Mouse (Mus musculus): ENCODE results near the gene Pik3r5.

Pik3r5 gene

DNA sequence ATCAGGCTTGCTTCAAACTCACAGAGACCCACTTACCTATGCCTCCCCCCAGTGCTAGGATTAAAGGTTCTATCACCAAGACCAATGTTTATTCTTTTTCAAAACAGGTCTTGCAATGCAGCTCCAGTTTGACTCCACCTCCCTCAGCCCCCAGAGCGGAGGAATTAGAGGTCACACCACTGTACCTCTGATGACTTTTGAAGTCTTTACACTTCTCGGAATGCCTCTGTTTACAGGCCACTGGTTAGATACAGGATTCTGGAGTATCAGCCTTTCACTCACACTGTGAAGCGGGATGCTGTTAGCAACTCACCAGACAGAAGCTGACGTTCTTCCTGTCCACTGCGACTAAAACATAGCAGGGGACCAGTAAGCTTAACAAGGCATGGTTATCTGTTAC lies 30.5 kb upstream of the Pik3r5 start:
- no peak for DNase-seq

DNA sequence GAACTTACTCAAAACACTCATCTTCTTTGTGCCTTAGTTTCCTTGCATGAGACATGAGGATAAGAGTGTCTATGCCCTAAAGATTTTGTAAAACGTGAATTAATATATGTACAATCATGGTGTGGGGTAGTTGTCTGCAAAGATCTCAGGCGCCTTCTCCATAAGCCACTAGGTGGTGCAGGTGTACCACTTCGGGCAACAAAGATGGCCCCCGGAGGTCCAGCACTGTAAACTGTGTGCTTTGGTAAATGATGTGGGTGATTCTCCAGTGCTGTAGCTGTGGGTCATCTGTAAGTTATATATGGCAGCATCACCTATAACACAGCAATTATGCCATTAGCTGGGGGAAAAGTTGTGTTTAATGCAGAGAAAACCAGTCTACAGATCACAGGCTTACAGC lies 27.7 kb upstream of the Pik3r5 start:
- no peak for DNase-seq

DNA sequence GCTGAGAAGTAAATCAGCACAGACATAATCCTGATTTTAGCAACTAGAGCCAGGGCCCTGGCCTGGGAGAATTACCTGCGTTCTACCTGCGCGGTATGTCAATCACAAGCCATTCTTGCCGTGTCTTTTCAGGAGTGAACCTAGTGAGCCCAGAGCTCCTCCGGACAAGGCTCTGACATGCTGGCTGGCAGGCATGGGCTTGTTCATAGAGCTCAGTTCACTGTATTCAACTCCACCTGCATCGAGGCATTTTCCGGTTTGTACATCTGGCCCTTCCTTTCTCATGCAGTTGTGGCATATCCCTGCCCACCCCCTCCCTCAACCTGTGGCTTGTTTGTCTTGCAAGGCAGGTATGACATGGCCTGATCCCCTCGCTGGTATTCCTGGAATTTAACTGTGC lies 26.3 kb upstream of the Pik3r5 start:
- DNase-seq = no peak

DNA sequence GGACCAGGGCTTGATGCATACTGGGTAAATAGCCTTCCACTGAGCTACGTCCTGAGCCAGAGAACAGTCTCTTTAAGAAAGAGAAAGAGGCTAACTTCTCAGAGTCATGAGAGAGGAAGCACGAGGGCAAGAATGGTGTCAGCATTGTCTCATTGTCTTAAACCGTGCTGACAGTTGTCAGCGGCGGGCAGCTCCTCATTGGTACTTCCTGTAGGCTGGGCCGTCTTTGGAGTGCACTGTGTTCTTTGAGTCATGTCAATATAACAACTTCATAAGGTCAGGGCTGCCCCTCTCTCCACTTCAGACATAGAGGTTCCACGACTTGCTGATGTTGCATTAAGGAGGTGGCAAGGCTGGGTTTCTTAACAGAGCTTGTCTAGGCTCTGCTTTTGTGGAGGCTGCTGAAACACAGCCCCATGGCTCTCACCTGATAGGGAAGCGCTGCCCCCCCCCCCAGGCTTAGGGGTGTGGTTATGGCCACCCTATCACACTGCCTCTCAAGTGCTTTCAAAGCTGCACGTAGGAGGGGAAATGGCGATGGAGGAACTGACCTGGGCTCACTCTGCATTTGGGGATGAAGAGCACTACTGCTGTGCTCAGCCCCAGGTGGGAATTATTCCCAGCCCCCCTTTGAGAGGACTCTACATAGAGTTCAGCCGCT lies 24.5 kb upstream of the Pik3r5 start:
- DNase-seq = no peak

DNA sequence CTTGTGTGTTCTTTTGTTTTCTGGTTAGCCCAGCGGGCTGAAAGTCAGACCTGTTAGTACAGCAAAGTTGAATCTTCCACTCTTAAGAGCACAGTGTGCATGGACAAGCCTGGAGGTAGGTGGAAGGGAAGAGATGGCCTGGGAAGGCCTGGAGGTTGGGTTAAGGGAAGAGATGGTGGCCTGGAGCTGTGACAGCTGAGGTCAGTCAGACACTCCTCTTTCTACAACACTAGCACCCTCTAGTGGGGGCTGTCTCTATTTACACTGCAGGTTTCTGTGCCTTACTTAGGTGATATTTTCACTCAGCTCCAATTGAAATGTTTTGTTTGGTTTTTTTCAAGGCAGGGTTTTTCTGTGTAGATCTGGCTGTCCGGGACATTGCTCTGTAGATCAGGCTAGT lies 23.8 kb upstream of the Pik3r5 start:
- peak; percentile 88 for DNase-seq

DNA sequence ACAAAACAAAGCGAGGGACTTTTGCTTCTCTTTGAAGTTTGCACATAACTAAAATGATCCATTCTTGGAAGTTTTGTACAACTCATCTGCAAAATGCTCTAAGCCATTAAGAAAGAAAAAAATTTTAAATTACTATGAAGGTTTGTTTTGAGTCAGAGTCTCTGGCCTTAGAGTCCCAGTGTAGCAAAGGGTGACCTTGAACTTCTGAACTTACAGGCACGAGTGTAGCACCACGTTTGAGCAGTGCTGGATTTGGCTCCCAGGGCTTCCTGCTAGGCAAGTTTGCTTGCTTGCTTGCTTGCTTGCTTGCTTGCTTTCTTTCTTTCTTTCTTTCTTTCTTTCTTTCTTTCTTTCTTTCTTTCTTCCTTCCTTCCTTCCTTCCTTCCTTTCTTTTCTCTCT lies 14.9 kb upstream of the Pik3r5 start:
- DNase-seq = no peak

DNA sequence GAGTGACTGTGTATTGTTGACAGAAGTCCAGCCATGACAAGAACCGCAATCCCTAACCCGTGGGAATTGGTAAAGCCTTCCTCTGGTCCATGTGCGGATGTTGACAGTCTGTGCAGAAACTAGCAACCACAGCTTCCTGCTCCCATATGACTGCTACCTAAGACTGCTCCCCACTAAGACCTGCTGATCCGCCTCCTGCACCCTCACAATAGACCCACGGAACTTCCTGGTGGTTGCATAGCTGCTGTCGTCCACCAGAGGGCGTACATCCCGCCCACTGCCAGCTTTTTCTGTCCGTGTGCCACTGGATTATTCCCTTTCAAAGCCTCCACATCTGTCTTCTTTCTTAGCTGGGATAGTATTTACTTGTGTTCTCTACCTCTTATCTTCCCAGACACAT lies 14.1 kb upstream of the Pik3r5 start:
- peak; percentile 52 for DNase-seq

DNA sequence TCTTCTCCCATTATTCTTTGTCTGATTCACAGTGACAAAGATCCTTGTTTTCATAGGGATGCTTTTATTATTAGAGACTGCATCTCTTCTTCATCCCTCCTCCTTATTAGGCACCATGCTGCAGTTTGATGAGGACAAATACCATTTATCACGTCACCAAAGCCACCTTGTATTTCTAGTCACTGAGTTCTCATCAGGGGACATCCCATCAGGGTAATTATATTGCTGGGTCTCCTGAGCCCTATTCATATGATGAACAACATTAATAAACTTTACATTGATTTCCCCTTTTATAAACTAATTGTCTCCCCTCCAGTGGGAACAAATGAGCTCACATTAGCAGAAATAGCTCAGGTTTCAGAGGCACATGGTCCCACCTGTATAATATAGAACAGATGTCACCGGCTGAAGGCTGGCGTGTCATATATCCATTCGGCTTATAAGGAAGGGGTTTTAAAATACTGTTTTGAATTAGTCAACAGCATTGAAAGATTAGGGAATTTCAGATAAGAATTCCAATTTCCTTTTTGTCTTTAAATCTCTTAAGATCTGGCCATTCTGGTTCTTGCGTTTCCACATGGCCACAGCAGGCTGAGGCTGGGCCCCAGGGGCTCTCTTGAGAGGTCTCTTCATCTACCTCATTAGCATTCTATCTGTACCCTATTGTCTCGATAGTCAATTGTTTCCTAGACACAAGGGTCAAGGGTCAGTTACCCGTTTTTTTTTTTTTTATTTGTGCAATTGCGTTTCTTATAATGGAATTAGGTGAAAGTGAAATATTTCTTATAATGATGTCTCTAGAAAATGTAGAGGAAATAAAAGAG lies 6.2 kb upstream of the Pik3r5 start:
- no peak for DNase-seq

DNA sequence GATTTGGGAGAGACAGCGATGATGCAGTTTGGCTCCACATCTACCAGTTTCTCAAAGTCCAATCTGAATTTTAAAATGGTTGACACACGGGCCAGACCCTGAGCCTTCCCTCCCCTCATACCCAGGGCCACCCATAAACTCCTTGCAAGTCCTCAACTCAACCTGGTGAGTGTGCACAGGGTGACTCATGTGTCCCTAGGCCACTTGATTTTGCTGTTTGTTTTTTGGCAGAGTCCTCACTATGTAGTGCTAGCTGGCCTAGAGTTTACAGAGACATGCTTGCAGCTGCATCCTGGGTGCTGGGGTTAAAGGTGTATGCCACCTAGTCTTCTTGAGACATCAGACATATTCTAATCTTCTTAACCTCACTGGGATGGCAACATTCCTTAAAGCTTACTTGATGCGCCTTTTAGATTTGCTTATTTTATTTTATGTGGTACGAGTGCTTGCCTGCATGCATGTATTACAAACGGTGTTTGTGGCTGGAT lies 4.8 kb upstream of the Pik3r5 start:
- DNase-seq = no peak

DNA sequence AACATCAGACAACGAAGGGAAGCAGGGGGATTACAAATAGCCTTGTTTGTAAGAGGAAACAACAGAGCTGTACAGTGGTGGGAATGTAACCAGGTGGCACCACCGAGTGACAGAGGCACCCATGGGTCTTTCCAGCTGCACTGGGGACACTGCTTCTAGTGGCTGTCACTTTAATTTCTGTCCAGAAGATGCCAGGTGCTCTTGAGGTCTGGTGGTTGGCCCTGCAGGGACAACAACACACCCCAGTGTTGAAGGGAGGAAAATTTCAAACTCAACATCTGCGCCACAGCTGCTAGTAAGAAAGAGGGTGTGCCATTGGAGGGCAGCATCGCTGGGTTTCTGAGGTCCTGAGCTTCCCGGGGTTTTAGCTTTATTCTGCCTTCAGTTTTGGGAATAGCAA lies 1.3 kb upstream of the Pik3r5 start:
- DNase-seq = no peak

DNA sequence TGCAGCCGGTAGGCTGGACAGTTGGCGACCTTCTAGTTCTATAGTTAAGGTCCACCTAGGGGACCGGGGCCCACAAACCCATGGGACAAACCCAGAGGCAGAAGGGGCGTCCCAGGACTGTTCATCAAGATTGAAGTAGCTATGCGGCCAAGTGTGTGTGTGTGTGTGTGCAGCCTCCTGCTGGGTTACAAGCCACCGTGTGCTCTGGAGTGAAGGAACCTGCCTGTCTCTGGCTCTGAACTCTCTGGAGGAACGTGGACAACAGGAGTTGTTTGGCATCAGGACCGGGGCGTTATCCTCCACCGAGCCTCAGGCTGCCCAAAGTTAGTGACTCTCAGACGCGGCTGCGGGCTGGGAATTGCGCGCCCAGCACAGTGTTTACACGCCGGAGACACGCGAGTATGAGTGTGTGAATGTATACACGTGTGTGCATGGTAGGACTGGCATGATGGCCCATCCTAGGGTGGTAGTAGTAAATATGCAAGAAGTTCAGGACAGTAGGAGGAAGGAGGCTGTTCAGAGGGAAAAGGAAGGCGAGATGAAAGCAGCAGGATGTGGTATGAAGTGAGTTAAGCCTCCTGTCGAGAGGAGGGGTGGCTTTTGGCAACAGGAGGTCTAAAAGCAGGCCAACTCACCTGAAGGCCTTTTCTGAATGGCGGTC lies 570 bp downstream of the Pik3r5 start:
- no peak for DNase-seq

DNA sequence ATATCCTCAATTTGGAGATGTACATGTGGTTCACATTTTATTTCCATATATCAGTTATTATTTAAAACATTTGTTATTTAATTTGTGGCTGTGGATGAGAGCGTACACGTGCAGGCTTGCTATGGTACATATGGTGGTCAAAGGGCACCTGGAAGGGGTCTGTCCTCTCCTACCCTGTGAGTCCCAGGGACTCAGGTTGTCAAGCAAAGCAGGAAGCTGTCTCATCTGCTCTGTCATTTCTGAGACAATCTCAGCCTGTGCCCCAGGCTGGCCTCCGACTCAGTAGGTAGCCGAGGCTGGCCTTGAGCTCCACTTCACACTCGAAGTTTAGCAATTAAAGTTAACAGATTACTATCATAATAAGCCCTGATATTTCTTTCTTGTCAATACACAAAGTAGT lies 1.6 kb downstream of the Pik3r5 start:
- DNase-seq = no peak

DNA sequence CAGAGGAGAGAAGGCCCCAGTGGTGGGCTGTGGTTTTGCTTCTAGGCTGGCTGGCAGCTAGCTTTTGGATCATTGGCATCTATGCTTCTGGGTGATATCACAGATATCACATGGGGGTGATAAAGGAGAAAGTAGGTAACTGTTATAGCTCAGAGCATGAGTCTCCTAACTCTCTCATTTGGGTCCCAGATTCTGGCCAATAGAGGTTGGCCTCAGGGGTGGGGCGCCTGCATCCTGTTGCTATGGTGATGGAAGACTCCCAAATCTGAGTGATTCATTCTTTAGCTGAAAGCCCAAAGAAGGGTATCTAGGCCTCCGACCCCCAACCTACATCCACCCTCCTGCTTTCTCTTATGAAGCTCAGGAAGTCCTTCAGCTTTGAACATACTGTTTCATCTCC lies 2.8 kb downstream of the Pik3r5 start:
- DNase-seq = no peak

DNA sequence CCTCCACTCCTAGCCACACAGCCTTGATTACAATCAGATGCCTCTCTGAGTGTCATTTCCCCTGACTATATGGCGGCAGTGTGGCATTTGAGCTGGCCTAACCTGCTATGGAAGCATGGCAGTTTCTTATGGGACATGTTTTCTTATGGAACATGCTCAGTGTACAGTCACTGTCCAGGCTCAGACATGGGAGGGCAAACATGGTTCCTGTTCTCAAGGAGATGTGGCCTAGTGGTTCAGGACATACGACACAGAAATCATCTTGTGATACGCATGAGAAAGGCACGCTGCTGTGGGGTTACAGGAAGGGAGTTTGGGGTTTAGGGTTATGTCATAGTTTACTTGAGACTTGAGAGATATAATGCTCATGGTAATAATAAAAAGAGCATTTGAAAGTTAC lies 3.7 kb downstream of the Pik3r5 start:
- DNase-seq = no peak

DNA sequence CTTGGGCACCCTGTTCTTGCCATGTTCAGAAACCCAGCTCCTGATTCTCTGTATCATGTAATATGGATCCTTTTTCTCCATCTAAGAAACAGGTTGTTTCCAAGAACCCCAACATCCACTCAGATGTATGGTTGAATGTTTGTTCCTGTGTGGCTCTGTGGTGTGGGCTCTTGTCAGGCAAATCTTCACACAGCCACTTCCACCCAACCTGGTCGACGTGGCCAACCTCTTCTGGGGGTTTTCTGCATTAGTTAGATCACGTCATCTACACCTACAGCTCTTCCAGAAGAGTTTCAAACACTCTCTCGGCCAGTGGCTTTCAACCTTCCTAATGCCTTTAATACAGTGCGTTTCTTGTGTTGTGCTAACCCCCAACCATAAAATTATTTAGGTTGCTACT lies 4.5 kb downstream of the Pik3r5 start:
- DNase-seq = no peak

DNA sequence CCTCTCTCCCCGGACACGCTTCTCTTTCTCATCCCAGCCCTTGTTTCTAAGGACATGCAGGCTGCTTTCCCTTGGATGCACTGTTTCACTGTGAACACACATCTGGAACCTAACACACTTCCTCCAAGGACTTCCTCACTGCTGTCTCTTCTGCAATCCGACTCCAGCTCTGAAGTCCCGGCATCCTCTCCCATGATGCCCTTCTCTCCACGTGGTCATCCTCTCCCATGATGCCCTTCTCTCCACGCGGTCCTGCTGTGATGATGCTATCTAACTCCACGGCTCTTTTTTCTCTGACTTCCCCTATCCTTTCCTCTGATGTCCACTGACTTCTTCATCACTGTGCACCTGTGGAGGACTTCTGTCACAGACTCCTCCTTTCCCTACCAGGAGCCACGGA lies 8.2 kb downstream of the Pik3r5 start:
- DNase-seq = no peak

DNA sequence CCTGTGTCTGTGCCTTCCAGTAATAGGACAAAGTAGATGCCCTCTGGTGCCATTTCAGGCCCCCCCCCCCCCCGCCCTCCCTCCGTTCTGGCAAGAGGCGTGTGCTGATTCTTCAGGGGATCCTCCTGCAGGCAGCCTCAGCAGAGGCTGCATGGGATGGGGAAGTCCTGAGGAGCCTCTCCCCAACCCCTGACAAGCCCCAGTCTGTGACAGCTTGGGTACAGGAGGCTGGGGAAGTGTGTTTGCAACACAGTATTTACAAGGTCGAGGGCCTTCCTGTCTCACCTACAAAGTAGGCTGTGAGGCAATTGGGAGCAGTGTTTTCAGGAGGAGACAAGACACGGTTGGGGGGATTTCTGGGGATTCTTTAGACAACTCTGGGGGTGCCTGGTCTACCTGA lies 9.0 kb downstream of the Pik3r5 start:
- no peak for DNase-seq

DNA sequence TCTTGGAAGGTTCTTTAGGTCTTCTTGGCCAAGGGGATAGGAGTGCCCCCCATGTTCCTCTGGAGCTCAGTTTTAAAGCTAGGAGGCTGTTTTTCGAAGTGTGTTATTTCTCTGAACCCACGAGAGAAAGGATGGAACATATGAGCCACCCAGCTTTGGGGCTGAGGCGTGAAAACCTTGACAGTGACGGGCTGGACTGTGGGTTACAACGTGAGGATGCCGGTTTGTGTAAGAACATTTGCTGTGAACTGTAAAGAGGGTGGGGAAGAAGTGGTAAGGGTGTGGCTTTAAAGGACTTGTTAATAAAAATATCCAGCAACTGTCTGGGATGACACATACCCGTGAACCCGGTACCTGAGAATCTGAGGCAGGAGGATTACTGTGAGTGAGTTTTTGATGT lies 10.4 kb downstream of the Pik3r5 start:
- no peak for DNase-seq

DNA sequence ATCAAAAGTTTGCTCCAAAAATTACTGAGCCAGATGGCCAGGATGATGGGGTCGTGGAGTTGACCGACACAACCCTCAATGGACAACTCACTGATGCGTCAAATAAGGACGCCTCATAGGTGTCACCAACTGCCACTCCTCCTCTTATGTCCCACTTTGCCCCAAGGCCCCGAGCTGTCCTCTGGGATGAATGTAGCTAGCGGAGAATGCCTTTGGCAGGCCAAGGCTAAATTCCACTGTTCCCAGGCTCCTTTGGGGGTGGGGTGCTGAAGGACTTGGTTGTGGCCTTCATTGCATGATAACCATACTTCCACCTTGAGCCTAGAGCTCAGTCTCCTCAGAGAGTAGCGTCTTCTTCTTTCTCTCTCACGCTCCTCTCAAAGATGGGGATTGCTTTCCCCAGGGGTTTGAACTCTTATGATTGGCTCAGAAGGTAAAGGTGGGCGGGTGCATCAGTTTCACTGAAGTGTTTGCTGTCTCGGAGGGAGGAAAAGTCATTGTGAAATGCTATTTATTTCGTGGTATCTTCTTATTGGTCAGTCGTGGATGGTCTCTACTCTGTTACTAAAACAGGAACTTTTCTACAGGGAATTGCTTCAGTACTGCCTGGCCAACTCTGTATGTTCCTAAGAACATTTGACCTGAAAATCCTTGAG lies 11.2 kb downstream of the Pik3r5 start:
- DNase-seq = no peak

DNA sequence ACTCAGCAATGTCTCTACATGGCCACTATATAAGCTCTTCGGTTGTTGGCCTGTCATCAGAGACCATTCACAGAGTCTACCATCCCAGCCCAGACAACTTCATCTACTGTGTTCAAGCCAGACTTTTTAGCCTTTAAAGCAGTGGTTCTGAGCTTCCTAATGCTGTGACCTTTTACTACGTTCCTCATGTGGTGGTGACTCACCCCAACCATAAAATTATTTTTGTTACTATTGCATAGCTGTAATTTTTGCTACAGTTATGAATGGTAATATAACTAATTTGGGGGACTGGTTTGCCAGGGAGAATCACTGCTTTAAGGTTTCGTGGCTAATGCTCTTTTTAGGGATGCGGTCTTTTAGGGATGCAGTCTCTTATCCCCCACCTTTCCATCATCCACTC lies 14.0 kb downstream of the Pik3r5 start:
- DNase-seq = no peak

DNA sequence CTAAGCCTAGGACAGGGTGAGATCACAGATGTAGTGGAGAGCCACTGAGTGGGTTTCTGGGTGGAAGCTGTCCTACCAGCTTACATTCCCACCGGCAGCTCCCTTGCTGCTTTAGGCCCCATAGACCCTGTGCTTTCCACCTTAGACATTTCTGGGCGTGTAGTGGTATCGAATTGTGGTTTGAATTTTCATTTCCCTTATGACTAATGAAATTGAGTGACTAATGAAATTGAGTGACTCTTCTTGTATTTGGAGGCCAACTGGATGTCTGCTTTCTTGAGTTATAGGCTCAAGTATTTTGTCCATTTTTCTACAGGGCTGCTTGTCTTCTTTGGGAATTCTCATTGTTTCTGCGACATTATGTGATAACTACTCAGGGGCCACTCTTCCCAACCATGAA lies 14.6 kb downstream of the Pik3r5 start:
- no peak for DNase-seq

DNA sequence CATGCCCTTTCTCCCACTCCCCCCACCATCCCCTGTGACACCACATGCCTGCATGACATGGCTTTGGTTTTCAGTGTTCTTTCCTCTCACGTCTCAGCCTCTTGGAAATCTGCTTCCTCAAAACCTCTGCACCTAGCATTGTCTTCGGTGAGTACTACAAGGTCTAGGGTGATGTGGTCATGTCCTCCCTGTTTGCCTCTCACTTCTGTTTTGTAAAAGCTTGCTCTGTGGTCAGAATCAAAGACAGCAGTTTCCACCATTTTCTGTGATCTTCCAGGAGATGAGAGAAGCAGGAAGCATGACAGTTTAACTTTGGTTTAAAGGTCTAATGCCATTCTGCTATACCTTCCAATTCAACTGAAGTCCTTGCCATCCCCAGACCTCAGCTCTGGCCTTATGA lies 15.3 kb downstream of the Pik3r5 start:
- no peak for DNase-seq

DNA sequence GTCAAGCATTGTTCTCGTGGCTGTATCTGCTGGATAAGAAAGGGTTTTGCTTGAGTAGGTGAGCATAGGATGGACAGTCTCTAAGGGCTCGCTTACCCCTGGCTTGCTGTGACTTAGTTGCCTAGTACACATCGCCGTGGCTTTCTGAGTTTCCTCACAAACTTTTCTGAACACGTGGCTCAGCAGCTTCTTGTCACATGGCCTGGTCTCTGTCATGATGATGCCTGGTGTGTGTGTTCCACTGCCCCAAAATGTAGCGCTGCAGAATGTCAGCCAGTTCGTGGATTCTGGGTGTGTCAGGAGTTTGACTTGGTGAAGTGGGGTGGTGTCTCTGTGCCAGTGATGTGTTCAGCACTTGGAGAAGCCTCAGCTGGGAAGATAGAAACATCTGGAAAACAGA lies 16.4 kb downstream of the Pik3r5 start:
- DNase-seq = no peak

DNA sequence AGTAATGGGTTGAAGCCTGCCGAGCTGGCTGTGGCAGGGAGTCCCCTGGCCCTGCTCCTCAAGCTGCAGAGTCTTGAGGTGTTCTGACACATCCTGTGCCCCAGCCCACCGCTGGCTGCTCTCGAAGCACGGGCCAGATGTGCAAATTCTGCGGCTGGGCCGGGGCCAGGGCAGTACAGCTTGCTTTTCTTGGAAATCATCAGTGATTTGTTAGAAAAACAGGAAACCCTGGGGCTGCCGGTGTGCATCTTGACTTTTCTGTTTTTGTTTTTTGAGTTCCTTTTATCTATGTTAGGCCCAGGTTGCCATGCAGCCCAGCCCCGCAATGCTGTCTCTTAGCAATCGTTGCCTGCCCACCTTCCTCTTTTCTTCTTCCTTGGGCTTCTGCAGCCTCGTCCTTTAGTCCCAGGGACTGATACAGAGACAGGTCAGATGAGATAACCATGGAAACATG lies 19.4 kb downstream of the Pik3r5 start:
- DNase-seq = no peak
